In genomic region chr3:27736180-27736579, GRCm38 (mm10) we compare ENCODE assay signal across 12 mouse cellular contexts. TPM values are rescaled to one million over a fixed set of nuclear protein-coding genes. Genes with fewer than 3 reads are reported as not detected.
DNase-seq lines count a peak whose midpoint lies in the region; ATAC-seq lines count a peak whose summit lies in the region.
"Had no signal": no experiment of that assay in that cellular context is flagged by ENCODE, and none has a peak within 500 bp of the region (broad histone marks: within the 10 kb centered on the region; RNA-seq: fewer than 3 reads in every experiment).

No protein-coding gene starts in this region.

- intact Hi-C loops in heart, postnatal 14 days (cut with DNase I), result no loop called here

- no peak overlapping the region for H3K9ac ChIP-seq in heart, embryonic 16.5 days (ENCODE audit: low read length)
- H3K9ac ChIP-seq: limb, embryonic 12.5 days had no signal

- 32% methylated on average over 9 of the region's 9 CpGs for WGBS in heart, embryonic 16.5 days
- 22% methylated on average over 9 of the region's 9 CpGs for WGBS in forebrain, embryonic 10.5 days
- 29% methylated on average over 9 of the region's 9 CpGs for WGBS in midbrain, embryonic 10.5 days

- H3K4me3 ChIP-seq in heart, embryonic 16.5 days (ENCODE audit: low read length), result no peak overlapping the region
- no peak overlapping the region; the same call in 1 of the 2 replicates for H3K4me3 ChIP-seq in forebrain, embryonic 10.5 days
- H3K4me3 ChIP-seq in midbrain, embryonic 10.5 days, result no peak overlapping the region
- H3K4me3 ChIP-seq: limb, embryonic 12.5 days had no signal

- no peaks in the 10 kb centered on the region for H3K9me3 ChIP-seq in heart, embryonic 16.5 days (replicated peaks; ENCODE audit: control insufficient read depth, low read length)
- H3K9me3 ChIP-seq in forebrain, embryonic 10.5 days, result no peaks in the 10 kb centered on the region
- H3K9me3 ChIP-seq in midbrain, embryonic 10.5 days (replicated peaks), result no peaks in the 10 kb centered on the region
- H3K9me3 ChIP-seq: limb, embryonic 12.5 days had no signal

- H3K36me3 ChIP-seq in heart, embryonic 16.5 days (ENCODE audit: control insufficient read depth, insufficient read depth), result no peaks in the 10 kb centered on the region
- H3K36me3 ChIP-seq in forebrain, embryonic 10.5 days (replicated peaks), result no peaks in the 10 kb centered on the region
- no peaks in the 10 kb centered on the region for H3K36me3 ChIP-seq in midbrain, embryonic 10.5 days
- H3K36me3 ChIP-seq: limb, embryonic 12.5 days had no signal

- H3K27me3 ChIP-seq in heart, embryonic 16.5 days (ENCODE audit: control insufficient read depth, insufficient read depth, low read length), result no peaks in the 10 kb centered on the region
- H3K27me3 ChIP-seq in forebrain, embryonic 10.5 days (ENCODE audit: poor library complexity, severe bottlenecking), result no peaks in the 10 kb centered on the region
- H3K27me3 ChIP-seq in midbrain, embryonic 10.5 days (ENCODE audit: low read depth, poor library complexity, severe bottlenecking), result no peaks in the 10 kb centered on the region
- H3K27me3 ChIP-seq: limb, embryonic 12.5 days had no signal

- ATAC-seq in heart, embryonic 16.5 days (replicated peaks; ENCODE audit: extremely low read depth, insufficient read depth, low FRiP score), result no peak
- ATAC-seq: CD4-positive, CD25-positive, alpha-beta regulatory T cell, adult 4 months had no signal

- no peak overlapping the region for H3K27ac ChIP-seq in heart, embryonic 16.5 days (ENCODE audit: low read length)
- H3K27ac ChIP-seq in forebrain, embryonic 10.5 days, result peak overlapping the region; percentile 30; the same call in 1 of the 2 replicates
- H3K27ac ChIP-seq in midbrain, embryonic 10.5 days (replicated peaks), result 0 out of 2 replicates have a peak overlapping the region, but pooled peaks have one; percentile 28
- H3K27ac ChIP-seq: limb, embryonic 12.5 days had no signal

- peak overlapping the region; percentile 34 for H3K4me2 ChIP-seq in heart, embryonic 16.5 days (ENCODE audit: low read depth, low read length)
- H3K4me2 ChIP-seq: limb, embryonic 12.5 days had no signal

- DNase-seq in heart, postnatal 14 days, result no peak
- peak; percentile 54 for DNase-seq in R1 (ENCODE audit: low read depth, low spot score)
- peak; percentile 47 for DNase-seq in forebrain, embryonic 10.5 days (ENCODE audit: extremely low spot score, low spot score)
- DNase-seq in midbrain, embryonic 10.5 days (ENCODE audit: low spot score), result peak; percentile 34
- DNase-seq in spleen, postnatal 4 days (ENCODE audit: low spot score in 2 of 2), result no peak
- no peak for DNase-seq in urinary bladder, postnatal 10 days (ENCODE audit: low spot score)
- DNase-seq in frontal cortex, postnatal 25 days (ENCODE audit: low spot score in 2 of 2), result no peak
- DNase-seq: adrenal gland, adult 8-10 months; cerebellum, postnatal 36 days had no signal

- H3K4me1 ChIP-seq in heart, embryonic 16.5 days (ENCODE audit: control insufficient read depth, insufficient read depth, low read length), result peaks cover 9% of the 10 kb centered on the region
- H3K4me1 ChIP-seq in forebrain, embryonic 10.5 days, result peaks cover 11% of the 10 kb centered on the region
- peaks cover 14% of the 10 kb centered on the region for H3K4me1 ChIP-seq in midbrain, embryonic 10.5 days

RNA-seq across cellular contexts. Expression of gene Fndc3b, which starts 25.1 kb away (rescaled TPM):
- polyA plus RNA-seq in heart, embryonic 16.5 days (2015; fragmentation: Nextera tagmentation; extraction: Ambion mirVana), result 21.7 and 24.4 TPM in 2 replicates
- total RNA-seq in heart, postnatal 14 days (2021), result 10 to 100 TPM; 73.2 to 79.0 TPM
- 9.9 and 10.8 TPM in 2 replicates for polyA plus RNA-seq in forebrain, embryonic 10.5 days (2016; fragmentation: Nextera tagmentation; extraction: Ambion mirVana)
- 11.3 and 11.4 TPM in 2 replicates for polyA plus RNA-seq in midbrain, embryonic 10.5 days (2016; fragmentation: Nextera tagmentation; extraction: Ambion mirVana)

Comparison
In these comparisons a context has a peak if more than half of its experiments do, and no peak if none do; other contexts are left out.
1. DNase-seq: peak in R1 (single experiment), forebrain, embryonic 10.5 days (single experiment) and midbrain, embryonic 10.5 days (single experiment); none in heart, postnatal 14 days (0 of 2), spleen, postnatal 4 days (0 of 2), urinary bladder, postnatal 10 days (single experiment) and frontal cortex, postnatal 25 days (0 of 2).